Mouse (Mus musculus): Measurements from ENCODE around the gene Gm9044.
A peak's percentile ranks its signal among the peaks of the same experiment; 100 is the strongest.
"Not testable (repeated sequence)": the region's sequence is repeated elsewhere in the genome, so short reads cannot be mapped to it uniquely, and the experiment has no call there.

The Gm9044 gene

GRCm38 (mm10) chr10:118332308-118332707 lies at the start of gene Gm9044:
Gene Gm9044 (minus strand): TSS chr10:118332408.
- not testable (repeated sequence) for DNase-seq (ENCODE audit: low spot score)

GRCm38 (mm10) chr10:118370443-118370842 lies 38.2 kb upstream of the Gm9044 start:
- peak; percentile 78 for DNase-seq (ENCODE audit: low spot score)

GRCm38 (mm10) chr10:118369518-118369917 lies 37.3 kb upstream of the Gm9044 start:
- no peak for DNase-seq (ENCODE audit: low spot score)

DNA sequence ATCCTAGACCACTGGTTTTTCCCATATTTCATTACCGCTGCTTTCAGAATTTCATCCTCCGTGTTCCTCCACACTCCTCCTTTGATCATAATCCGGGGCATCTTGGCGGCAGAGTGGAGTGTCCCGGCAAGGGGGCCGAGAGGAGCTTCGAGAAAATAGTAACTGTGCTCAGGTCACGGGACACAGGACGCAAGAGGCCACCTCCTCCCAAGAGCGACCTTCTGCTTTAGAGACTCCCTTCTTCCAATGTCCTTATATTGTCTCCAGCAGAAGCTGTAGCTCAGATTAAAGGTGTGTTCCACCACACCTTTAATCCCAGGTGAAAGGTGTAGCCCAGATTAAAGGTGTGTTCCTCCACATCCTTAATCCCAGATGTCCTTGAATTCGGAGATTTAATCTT lies 21.8 kb upstream of the Gm9044 start, which contains the start of gene Gm9049:
Gm9049 (minus strand) TSS at position 101 of the 400 bp plus-strand sequence.
- DNase-seq (ENCODE audit: low spot score), result not testable (repeated sequence)

GRCm38 (mm10) chr10:118348579-118348978 lies 16.4 kb upstream of the Gm9044 start, which contains the start of gene Gm9048:
Gene Gm9048 (minus strand): TSS chr10:118348679.
- DNase-seq (ENCODE audit: low spot score), result not testable (repeated sequence)

DNA sequence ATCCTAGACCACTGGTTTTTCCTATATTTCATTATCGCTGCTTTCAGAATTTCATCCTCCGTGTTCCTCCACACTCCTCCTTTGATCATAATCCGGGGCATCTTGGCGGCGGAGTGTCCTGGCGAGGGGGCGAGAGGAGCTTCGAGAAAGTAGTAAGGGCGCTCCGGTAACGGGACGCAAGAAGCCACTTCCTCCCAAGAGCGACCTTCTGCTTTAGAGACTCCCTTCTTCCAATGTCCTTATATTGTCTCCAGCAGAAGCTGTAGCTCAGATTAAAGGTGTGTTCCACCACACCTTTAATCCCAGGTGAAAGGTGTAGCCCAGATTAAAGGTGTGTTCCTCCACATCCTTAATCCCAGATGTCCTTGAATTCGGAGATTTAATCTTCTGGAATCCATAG lies 10.9 kb upstream of the Gm9044 start, which contains the start of gene Gm9046:
Gm9046 (minus strand) TSS at position 101 of the 400 bp plus-strand sequence.
- DNase-seq (ENCODE audit: low spot score), result not testable (repeated sequence)

- DNase-seq (ENCODE audit: low spot score), result not testable (repeated sequence)
Observed at GRCm38 (mm10) chr10:118337731-118338130, 5.5 kb upstream of the Gm9044 start, which contains the start of gene Gm9045. Gene Gm9045 (minus strand): TSS chr10:118337831.

DNA sequence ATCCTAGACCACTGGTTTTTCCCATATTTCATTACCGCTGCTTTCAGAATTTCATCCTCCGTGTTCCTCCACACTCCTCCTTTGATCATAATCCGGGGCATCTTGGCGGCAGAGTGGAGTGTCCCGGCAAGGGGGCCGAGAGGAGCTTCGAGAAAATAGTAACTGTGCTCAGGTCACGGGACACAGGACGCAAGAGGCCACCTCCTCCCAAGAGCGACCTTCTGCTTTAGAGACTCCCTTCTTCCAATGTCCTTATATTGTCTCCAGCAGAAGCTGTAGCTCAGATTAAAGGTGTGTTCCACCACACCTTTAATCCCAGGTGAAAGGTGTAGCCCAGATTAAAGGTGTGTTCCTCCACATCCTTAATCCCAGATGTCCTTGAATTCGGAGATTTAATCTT lies 5.3 kb downstream of the Gm9044 start, which contains the start of gene Gm9040:
Gm9040 (minus strand) TSS at position 101 of the 400 bp plus-strand sequence.
- DNase-seq (ENCODE audit: low spot score), result not testable (repeated sequence)

GRCm38 (mm10) chr10:118319024-118319423 lies 13.2 kb downstream of the Gm9044 start:
- no peak for DNase-seq (ENCODE audit: low spot score)

DNA sequence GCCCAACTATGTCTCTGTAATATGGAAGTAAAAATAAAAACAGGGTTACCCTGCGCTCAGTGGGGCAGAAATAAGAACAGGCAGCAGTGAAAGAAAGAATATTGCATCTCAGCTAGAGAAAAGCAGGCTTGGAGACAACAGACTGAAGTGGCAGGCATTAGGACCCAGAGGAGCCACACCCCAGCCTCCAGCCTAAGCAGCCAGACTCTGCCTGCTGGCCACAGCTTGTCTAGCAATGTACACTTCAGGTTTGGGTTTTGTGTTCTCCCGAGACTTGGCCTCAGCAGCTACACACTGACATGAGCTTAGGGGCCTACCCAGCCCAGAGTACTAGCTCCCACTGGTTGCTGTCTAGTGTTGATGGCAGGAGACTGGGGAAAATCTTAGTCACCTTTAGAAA lies 30.1 kb downstream of the Gm9044 start:
- DNase-seq (ENCODE audit: low spot score), result not testable (repeated sequence)

DNA sequence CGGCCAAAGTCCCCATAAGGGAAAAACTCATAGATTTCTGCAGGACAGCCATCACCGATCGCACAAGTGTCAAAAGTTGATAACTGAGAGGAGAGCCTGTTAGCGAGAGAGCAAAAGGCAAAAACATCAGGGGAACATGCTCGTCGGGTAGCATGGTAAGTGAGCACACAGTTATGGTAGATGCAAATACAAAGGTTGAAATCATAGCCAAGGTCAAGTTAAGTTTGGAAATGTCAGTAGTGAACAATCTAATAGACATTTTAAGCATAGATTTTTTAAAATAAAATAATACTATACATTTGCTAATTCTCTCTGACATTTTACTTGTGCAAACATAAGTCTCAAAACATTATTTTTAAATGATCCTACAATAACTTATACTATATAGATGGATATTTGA lies 37.3 kb downstream of the Gm9044 start, which contains the start of gene Iltifb:
Iltifb (minus strand) TSS at position 101 of the 400 bp plus-strand sequence.
- no peak for DNase-seq (ENCODE audit: low spot score)

DNA sequence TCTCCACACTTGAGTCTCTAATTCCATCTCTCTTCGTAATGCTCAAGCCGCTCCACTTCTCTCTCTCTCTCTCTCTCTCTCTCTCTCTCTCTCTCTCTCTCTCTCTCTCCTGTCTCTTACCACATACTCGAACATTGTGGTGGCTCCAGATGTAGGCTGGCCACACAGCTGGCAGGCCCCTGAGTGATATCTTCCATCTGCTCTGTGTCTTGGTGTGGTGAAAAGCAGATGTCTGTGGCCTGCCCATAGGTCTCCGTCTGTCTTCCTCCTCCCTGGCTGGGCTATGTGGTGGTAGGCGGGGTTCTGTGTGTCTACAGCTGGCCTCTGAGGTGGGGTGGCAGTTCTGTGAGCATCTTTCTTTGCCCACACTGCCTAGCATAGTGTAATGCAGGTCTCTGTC lies 49.2 kb downstream of the Gm9044 start:
- DNase-seq (ENCODE audit: low spot score), result not testable (repeated sequence)

DNA sequence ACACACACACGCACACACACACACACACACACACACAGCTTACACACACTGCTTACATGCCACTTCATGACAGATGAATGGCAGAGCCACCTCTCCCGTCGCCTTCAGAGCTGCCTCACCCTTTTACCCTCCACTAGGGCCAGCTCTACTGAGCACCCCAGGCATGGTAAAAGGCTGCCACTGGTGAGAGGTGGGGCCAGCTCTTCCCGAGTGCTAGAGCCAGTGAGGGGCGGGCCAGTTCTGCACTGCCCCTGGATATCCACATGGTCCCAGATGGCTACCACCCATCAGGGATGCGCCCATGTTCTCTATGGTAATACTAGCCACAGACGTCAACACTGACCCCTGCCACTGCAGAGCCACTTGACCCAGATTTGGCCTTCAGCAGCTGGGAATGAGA lies 49.6 kb downstream of the Gm9044 start:
- not testable (repeated sequence) for DNase-seq (ENCODE audit: low spot score)
